Mouse (Mus musculus): ENCODE measurements around the gene Fcgbp. TPM values are rescaled to one million over a fixed set of nuclear protein-coding genes. Genes with fewer than 3 reads are reported as not detected.

The Fcgbp gene
- polyA plus RNA-seq, 1 experiment from 2014 or later: 0.41 TPM

- H3K4me3 ChIP-seq (replicated peaks; ENCODE audit: low read length): no peak overlapping the region
- H3K9ac ChIP-seq (replicated peaks; ENCODE audit: low read depth, low read length): no peak overlapping the region
- no peak overlapping the region for H3K4me2 ChIP-seq (ENCODE audit: low read length)
- peaks cover 16% of the 10 kb centered on the region for H3K4me1 ChIP-seq (replicated peaks; ENCODE audit: control insufficient read depth, insufficient read depth, low read length)
- no peak overlapping the region for H3K27ac ChIP-seq (ENCODE audit: low read length)
- no peaks in the 10 kb centered on the region for H3K27me3 ChIP-seq (replicated peaks; ENCODE audit: control insufficient read depth, insufficient read depth, low read length)
- peaks cover 3% of the 10 kb centered on the region; the same call in 1 of the 2 replicates for H3K9me3 ChIP-seq (ENCODE audit: control insufficient read depth, low read length)
- ATAC-seq: no peak
- WGBS: 83% methylated on average over 6 of the region's 6 CpGs
- H3K36me3 ChIP-seq (ENCODE audit: control insufficient read depth, insufficient read depth): no peaks in the 10 kb centered on the region
Observed at GRCm38 (mm10) chr7:28165406-28165805, 94.4 kb downstream of the Fcgbp start.

DNA sequence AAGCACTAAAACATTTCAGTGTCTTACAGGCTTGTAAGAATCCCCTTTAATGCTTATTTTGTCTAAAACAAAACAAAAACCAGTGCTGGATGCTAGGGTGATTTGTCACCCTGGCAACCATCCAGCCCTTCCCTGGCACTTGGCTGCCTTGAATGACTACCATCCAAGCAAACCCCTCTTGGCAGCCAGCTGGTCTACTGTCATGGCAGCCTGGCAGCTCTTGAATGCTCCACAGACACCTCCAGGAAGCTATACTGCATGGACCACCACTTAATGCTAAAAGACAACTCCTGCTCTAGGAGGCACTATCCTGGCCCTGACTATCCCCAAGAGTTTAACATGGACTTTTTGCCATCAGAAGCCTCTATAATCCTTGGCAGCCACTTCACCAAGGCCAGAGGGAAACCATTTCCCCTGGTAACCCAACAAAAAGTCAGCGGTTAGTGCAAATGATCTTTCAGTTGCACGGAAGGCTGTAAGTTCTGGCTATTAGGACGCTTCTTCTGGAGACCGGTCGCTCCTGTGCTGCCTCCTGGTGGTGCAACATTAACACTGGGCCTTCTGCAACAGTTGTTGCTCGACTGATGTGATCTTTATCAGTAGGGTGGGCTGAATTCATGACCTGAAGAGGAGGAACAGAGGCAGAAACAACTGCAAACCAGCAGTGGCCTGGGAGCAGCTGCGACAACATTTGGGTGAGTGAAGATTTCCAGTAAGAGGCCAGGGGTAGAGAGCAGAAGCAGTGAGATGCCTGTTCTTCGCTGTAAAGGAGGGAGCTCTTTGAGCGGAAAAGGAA, 97.5 kb downstream of the Fcgbp start:
- Histone ChIP-seq H3K27me3 (replicated peaks; ENCODE audit: control insufficient read depth, insufficient read depth, low read length) (no peaks in the 10 kb centered on the region), H3K9ac (replicated peaks; ENCODE audit: low read depth, low read length) (peak overlapping the region; percentile 58), H3K9me3 (ENCODE audit: control insufficient read depth, low read length) (peaks cover 3% of the 10 kb centered on the region; the same call in 1 of the 2 replicates), H3K4me3 (replicated peaks; ENCODE audit: low read length) (peak overlapping the region; percentile 90), H3K4me2 (ENCODE audit: low read length) (peak overlapping the region; percentile 97), H3K4me1 (replicated peaks; ENCODE audit: control insufficient read depth, insufficient read depth, low read length) (peaks cover 29% of the 10 kb centered on the region), H3K36me3 (ENCODE audit: control insufficient read depth, insufficient read depth) (no peaks in the 10 kb centered on the region), H3K27ac (ENCODE audit: low read length) (peak overlapping the region; percentile 81; the same call in 1 of the 2 replicates)
- 0 out of 2 replicates have a peak, but pooled peaks have one; percentile 13 for ATAC-seq
- 11% methylated on average over 9 of the region's 9 CpGs for WGBS

GRCm38 (mm10) chr7:28169489-28170422, 98.7 kb downstream of the Fcgbp start, which contains the start of gene Fbl:
TSS of gene Fbl (plus strand) at chr7:28169710.
- Histone ChIP-seq H3K36me3 (ENCODE audit: control insufficient read depth, insufficient read depth) (no peaks in the 10 kb centered on the region), H3K9me3 (ENCODE audit: control insufficient read depth, low read length) (peaks cover 3% of the 10 kb centered on the region; the same call in 1 of the 2 replicates), H3K27me3 (replicated peaks; ENCODE audit: control insufficient read depth, insufficient read depth, low read length) (no peaks in the 10 kb centered on the region), H3K9ac (replicated peaks; ENCODE audit: low read depth, low read length) (peak within 1 kb of the TSS; percentile 78), H3K27ac (ENCODE audit: low read length) (peak within 1 kb of the TSS; percentile 81), H3K4me2 (ENCODE audit: low read length) (peak within 1 kb of the TSS; percentile 97), H3K4me1 (replicated peaks; ENCODE audit: control insufficient read depth, insufficient read depth, low read length) (peaks cover 29% of the 10 kb centered on the region), H3K4me3 (replicated peaks; ENCODE audit: low read length) (peak within 1 kb of the TSS; percentile 90)
- WGBS: under 1% methylated on average over 80 of the region's 80 CpGs
- peak; percentile 96 for ATAC-seq

Other genes with a start within 250 kb of the Fcgbp start
- 12.2 and 14.0 TPM in 2 replicates for gene Zfp59, start 232.6 kb upstream of the Fcgbp start, polyA plus RNA-seq (2015; fragmentation: Nextera tagmentation; extraction: Ambion mirVana)
- gene Zfp607a, start 213.7 kb upstream of the Fcgbp start, polyA plus RNA-seq (2015; fragmentation: Nextera tagmentation; extraction: Ambion mirVana): 1.9 and 2.1 TPM in 2 replicates
- gene Zfp974, start 141.8 kb upstream of the Fcgbp start, polyA plus RNA-seq (2015; fragmentation: Nextera tagmentation; extraction: Ambion mirVana): 18.4 and 19.4 TPM in 2 replicates
- gene Zfp780b, start 92.1 kb upstream of the Fcgbp start, polyA plus RNA-seq (2015; fragmentation: Nextera tagmentation; extraction: Ambion mirVana): 30.1 and 36.6 TPM in 2 replicates
- 6.8 and 7.6 TPM in 2 replicates for gene Zfp850, start 57.1 kb upstream of the Fcgbp start, polyA plus RNA-seq (2015; fragmentation: Nextera tagmentation; extraction: Ambion mirVana)
- gene Psmc4, start 21.1 kb upstream of the Fcgbp start, polyA plus RNA-seq (2015; fragmentation: Nextera tagmentation; extraction: Ambion mirVana): 330 and 343 TPM in 2 replicates
- gene 9530053A07Rik, start 58.2 kb downstream of the Fcgbp start, polyA plus RNA-seq (2015; fragmentation: Nextera tagmentation; extraction: Ambion mirVana): 0.06 and 0.14 TPM in 2 replicates
- gene Fbl, start 98.5 kb downstream of the Fcgbp start, polyA plus RNA-seq (2015; fragmentation: Nextera tagmentation; extraction: Ambion mirVana): 84.4 and 86.8 TPM in 2 replicates
- gene Dyrk1b, start 108.2 kb downstream of the Fcgbp start, polyA plus RNA-seq (2015; fragmentation: Nextera tagmentation; extraction: Ambion mirVana): 14.4 and 14.8 TPM in 2 replicates
- gene Eid2, start 196.6 kb downstream of the Fcgbp start, polyA plus RNA-seq (2015; fragmentation: Nextera tagmentation; extraction: Ambion mirVana): 3.8 and 4.1 TPM in 2 replicates
- gene Eid2b, start 206.5 kb downstream of the Fcgbp start, polyA plus RNA-seq (2015; fragmentation: Nextera tagmentation; extraction: Ambion mirVana): 41.8 and 45.1 TPM in 2 replicates
- 0.16 TPM in 1 of 2 replicates, not detected in the other for gene Selenov, start 219.9 kb downstream of the Fcgbp start, polyA plus RNA-seq (2015; fragmentation: Nextera tagmentation; extraction: Ambion mirVana)
- 9.9 and 10.5 TPM in 2 replicates for gene Dll3, start 231.0 kb downstream of the Fcgbp start, polyA plus RNA-seq (2015; fragmentation: Nextera tagmentation; extraction: Ambion mirVana)
- 144 and 146 TPM in 2 replicates for gene Timm50, start 240.8 kb downstream of the Fcgbp start, polyA plus RNA-seq (2015; fragmentation: Nextera tagmentation; extraction: Ambion mirVana)